Mouse (Mus musculus): ENCODE results near the gene Tectb.
"Not testable (repeated sequence)": the region's sequence is repeated elsewhere in the genome, so short reads cannot be mapped to it uniquely, and the experiment has no call there.

The Tectb gene

GRCm38 (mm10) chr19:55180433-55180832 lies at the start of gene Tectb:
Gene Tectb (plus strand): TSS chr19:55180733.
- in situ Hi-C loops (cut with MboI; ENCODE audit: low pct_unique_long_range_greater_than_20kb in 1 of 2, low sequenced_read_pairs in 2 of 2, unreplicated experiment in 1 of 2), result no loop called here

- in situ Hi-C loops (cut with MboI; ENCODE audit: low pct_unique_long_range_greater_than_20kb in 1 of 2, low sequenced_read_pairs in 2 of 2, unreplicated experiment in 1 of 2), result no loop called here
Measured at GRCm38 (mm10) chr19:55131747-55132146, 48.8 kb upstream of the Tectb start.

- in situ Hi-C loops (cut with MboI; ENCODE audit: low pct_unique_long_range_greater_than_20kb in 1 of 2, low sequenced_read_pairs in 2 of 2, unreplicated experiment in 1 of 2), result no loop called here
Measured at GRCm38 (mm10) chr19:55132476-55132875, 48.1 kb upstream of the Tectb start.

- in situ Hi-C loops (cut with MboI; ENCODE audit: low pct_unique_long_range_greater_than_20kb in 1 of 2, low sequenced_read_pairs in 2 of 2, unreplicated experiment in 1 of 2), result no loop called here
Measured at GRCm38 (mm10) chr19:55134521-55134920, 46.0 kb upstream of the Tectb start.

- in situ Hi-C loops (cut with MboI; ENCODE audit: low pct_unique_long_range_greater_than_20kb in 1 of 2, low sequenced_read_pairs in 2 of 2, unreplicated experiment in 1 of 2), result no loop called here
Measured at GRCm38 (mm10) chr19:55135918-55136317, 44.6 kb upstream of the Tectb start.

- in situ Hi-C loops (cut with MboI; ENCODE audit: low pct_unique_long_range_greater_than_20kb in 1 of 2, low sequenced_read_pairs in 2 of 2, unreplicated experiment in 1 of 2), result no loop called here
Measured at GRCm38 (mm10) chr19:55136693-55137427, 43.7 kb upstream of the Tectb start.

- in situ Hi-C loops (cut with MboI; ENCODE audit: low pct_unique_long_range_greater_than_20kb in 1 of 2, low sequenced_read_pairs in 2 of 2, unreplicated experiment in 1 of 2), result no loop called here
Measured at GRCm38 (mm10) chr19:55137884-55138283, 42.6 kb upstream of the Tectb start.

GRCm38 (mm10) chr19:55138506-55138905 lies 42.0 kb upstream of the Tectb start:
- in situ Hi-C loops (cut with MboI; ENCODE audit: low pct_unique_long_range_greater_than_20kb in 1 of 2, low sequenced_read_pairs in 2 of 2, unreplicated experiment in 1 of 2), result no loop called here

GRCm38 (mm10) chr19:55139301-55139700 lies 41.2 kb upstream of the Tectb start:
- in situ Hi-C loops (cut with MboI; ENCODE audit: low pct_unique_long_range_greater_than_20kb in 1 of 2, low sequenced_read_pairs in 2 of 2, unreplicated experiment in 1 of 2), result no loop called here

- in situ Hi-C loops (cut with MboI; ENCODE audit: low pct_unique_long_range_greater_than_20kb in 1 of 2, low sequenced_read_pairs in 2 of 2, unreplicated experiment in 1 of 2), result no loop called here
Measured at GRCm38 (mm10) chr19:55143391-55144300, 36.9 kb upstream of the Tectb start.

- in situ Hi-C loops (cut with MboI; ENCODE audit: low pct_unique_long_range_greater_than_20kb in 1 of 2, low sequenced_read_pairs in 2 of 2, unreplicated experiment in 1 of 2), result no loop called here
Measured at GRCm38 (mm10) chr19:55144691-55145090, 35.8 kb upstream of the Tectb start.

GRCm38 (mm10) chr19:55145136-55145535 lies 35.4 kb upstream of the Tectb start:
- in situ Hi-C loops (cut with MboI; ENCODE audit: low pct_unique_long_range_greater_than_20kb in 1 of 2, low sequenced_read_pairs in 2 of 2, unreplicated experiment in 1 of 2), result no loop called here

- in situ Hi-C loops (cut with MboI; ENCODE audit: low pct_unique_long_range_greater_than_20kb in 1 of 2, low sequenced_read_pairs in 2 of 2, unreplicated experiment in 1 of 2), result no loop called here
Measured at GRCm38 (mm10) chr19:55147568-55147967, 33.0 kb upstream of the Tectb start.

- in situ Hi-C loops (cut with MboI; ENCODE audit: low pct_unique_long_range_greater_than_20kb in 1 of 2, low sequenced_read_pairs in 2 of 2, unreplicated experiment in 1 of 2), result no loop called here
Measured at GRCm38 (mm10) chr19:55148109-55148508, 32.4 kb upstream of the Tectb start.

GRCm38 (mm10) chr19:55149646-55150045 lies 30.9 kb upstream of the Tectb start:
- in situ Hi-C loops (cut with MboI; ENCODE audit: low pct_unique_long_range_greater_than_20kb in 1 of 2, low sequenced_read_pairs in 2 of 2, unreplicated experiment in 1 of 2), result no loop called here

- in situ Hi-C loops (cut with MboI; ENCODE audit: low pct_unique_long_range_greater_than_20kb in 1 of 2, low sequenced_read_pairs in 2 of 2, unreplicated experiment in 1 of 2), result not testable (repeated sequence)
Measured at GRCm38 (mm10) chr19:55152274-55152673, 28.3 kb upstream of the Tectb start.

GRCm38 (mm10) chr19:55152983-55153382 lies 27.6 kb upstream of the Tectb start:
- in situ Hi-C loops (cut with MboI; ENCODE audit: low pct_unique_long_range_greater_than_20kb in 1 of 2, low sequenced_read_pairs in 2 of 2, unreplicated experiment in 1 of 2), result no loop called here

- in situ Hi-C loops (cut with MboI; ENCODE audit: low pct_unique_long_range_greater_than_20kb in 1 of 2, low sequenced_read_pairs in 2 of 2, unreplicated experiment in 1 of 2), result no loop called here
Measured at GRCm38 (mm10) chr19:55157029-55157428, 23.5 kb upstream of the Tectb start.

- in situ Hi-C loops (cut with MboI; ENCODE audit: low pct_unique_long_range_greater_than_20kb in 1 of 2, low sequenced_read_pairs in 2 of 2, unreplicated experiment in 1 of 2), result no loop called here
Measured at GRCm38 (mm10) chr19:55158606-55159005, 21.9 kb upstream of the Tectb start.

- in situ Hi-C loops (cut with MboI; ENCODE audit: low pct_unique_long_range_greater_than_20kb in 1 of 2, low sequenced_read_pairs in 2 of 2, unreplicated experiment in 1 of 2), result no loop called here
Measured at GRCm38 (mm10) chr19:55159826-55160225, 20.7 kb upstream of the Tectb start.

Measured in mouse embryonic stem cell (cell line).